Mouse (Mus musculus): ENCODE results near the gene Acadvl.
A peak's percentile ranks its signal among the peaks of the same experiment; 100 is the strongest.

Gene Acadvl

GRCm38 (mm10) chr11:70001865-70002264 is 13.3 kb downstream of the Acadvl start:
- DNase-seq (ENCODE audit: low read depth, low spot score) = no peak

DNA sequence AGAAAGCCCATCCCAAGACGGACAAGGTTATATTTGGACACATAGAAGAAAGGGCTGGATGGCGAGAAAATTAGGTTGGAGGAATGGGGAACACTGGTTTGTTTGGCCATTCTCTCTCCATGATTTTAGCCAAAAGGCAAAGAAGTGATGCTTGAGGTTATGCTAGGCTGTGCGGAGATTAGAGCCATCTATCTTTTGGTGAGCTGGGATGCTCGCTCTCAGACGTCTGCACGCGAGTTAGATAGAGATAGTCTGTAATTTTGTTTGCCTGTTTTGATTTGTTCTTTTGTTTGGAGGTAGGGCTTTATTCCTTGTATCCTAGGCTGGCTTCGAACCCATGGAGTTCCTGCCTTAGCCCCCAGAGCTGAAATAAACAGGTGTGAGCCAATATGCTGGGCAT is 14.1 kb downstream of the Acadvl start:
- no peak for DNase-seq (ENCODE audit: low read depth, low spot score)

DNA sequence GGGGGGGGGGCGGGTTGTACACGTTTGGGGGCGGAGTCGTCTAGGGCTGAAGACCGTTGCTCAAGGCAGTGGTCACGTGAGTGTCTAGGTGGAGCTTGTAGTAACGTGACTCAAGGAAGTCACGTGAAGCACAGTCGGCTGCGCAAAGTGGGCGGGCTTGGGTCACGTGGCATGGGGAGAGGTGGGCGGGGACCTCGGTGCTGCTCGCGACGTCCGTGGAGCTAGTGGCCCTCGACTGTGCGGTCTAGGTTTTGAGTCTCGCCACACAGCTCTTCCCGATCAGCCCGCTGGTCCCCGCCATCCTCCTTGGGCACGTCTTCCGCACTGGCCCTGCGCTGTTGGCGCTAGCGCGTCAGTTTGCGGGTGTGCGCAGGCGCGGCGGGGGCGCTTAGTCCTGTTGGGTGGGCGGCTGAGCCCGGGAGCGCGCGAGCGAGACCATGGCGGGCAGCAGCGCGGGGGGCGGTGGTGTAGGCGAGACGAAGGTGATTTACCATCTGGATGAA is 14.8 kb downstream of the Acadvl start, which contains the start of gene Dvl2:
Dvl2 (plus strand) TSS at position 200 of the 503 bp plus-strand sequence.
- DNase-seq (ENCODE audit: low read depth, low spot score) = peak; percentile 98

DNA sequence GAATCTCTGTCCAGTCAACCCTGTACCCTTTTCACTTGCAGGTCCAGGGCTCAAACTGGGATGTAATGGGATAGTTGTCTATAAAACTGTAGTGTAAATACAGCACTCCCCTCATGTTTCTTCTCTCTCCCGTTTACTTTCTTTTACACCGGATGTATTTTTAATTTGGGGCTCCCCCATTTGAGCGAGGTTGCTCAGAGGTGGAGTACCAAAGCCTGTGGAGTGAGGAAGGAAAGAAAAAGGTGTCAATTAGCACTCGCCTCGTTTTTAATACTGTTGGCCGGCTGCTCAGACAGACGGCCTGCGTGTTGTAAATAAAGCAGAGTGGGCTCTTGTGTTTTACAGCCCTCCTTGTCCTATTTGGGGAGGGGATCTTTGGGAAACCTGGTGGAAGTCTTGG is 15.5 kb downstream of the Acadvl start:
- no peak for DNase-seq (ENCODE audit: low read depth, low spot score)

GRCm38 (mm10) chr11:69998567-69999491 is 16.4 kb downstream of the Acadvl start:
- DNase-seq (ENCODE audit: low read depth, low spot score) = no peak

DNA sequence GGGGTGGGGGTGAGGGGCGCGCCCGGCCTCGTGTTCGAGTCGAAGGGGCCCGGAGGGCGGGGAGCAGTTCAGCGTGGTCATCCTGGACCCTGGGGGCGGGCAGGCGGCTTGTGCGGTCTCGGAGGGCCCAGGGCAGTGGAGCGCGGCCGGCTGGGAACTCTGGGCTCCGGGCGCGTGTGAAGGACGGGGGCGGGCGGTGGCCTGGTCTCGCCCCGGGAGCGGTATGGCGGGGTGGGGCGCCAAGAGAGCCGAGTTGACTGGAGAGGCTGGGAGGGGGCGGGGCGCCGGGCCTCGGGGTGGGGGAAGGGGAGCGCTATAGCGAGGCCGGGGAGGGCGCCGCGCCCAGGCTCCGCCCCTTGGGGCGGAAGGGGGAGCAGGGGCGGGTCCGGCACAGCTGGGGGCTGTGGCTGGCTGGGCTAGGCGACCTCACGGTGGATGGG is 18.1 kb downstream of the Acadvl start:
- peak; percentile 84 for DNase-seq (ENCODE audit: low read depth, low spot score)

DNA sequence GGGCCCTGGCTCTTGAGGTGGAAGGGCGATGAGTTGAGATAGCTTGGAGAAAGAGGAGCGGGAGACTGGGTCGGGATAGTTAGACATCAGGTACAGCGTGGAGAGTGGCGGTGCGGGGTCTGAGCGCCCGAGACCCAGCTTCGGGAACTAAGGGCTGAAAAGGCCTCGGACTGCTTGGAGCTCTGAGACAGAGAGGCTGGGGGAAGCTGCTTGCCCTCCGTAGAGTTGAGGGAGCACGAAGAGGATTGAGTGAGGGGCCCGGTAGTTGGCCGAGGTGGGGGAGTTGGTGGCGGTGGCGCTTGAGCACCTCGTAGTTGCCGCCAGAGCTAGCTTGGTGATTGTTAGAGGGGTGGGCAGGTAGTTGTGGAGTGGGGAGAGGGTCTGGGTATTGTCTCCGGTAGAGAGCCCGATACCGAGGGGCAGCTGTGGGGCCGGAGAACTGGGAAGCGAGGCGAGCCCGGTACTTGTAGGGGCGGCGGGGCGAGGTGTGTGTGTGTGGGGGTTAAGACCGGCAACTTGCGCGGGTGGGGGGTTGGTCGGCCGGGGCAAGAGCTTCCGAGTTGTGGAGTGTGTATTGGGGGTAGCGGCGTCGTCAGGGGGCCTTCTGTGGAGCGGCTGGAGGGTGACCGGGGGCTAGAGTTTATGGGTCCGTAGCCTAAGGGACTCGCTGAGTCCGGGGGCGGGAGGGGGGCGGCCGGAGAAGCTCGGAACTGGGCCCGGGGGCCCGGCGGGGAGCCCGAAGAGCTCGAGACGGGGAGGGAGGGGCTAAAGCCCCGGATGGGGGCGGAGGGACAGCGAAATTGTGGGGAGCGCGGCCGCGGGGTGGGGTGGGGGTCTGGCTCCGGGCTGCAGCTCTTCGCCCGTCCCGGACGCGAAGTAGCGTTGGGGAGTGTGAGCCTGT is 18.8 kb downstream of the Acadvl start:
- no peak for DNase-seq (ENCODE audit: low read depth, low spot score)

DNA sequence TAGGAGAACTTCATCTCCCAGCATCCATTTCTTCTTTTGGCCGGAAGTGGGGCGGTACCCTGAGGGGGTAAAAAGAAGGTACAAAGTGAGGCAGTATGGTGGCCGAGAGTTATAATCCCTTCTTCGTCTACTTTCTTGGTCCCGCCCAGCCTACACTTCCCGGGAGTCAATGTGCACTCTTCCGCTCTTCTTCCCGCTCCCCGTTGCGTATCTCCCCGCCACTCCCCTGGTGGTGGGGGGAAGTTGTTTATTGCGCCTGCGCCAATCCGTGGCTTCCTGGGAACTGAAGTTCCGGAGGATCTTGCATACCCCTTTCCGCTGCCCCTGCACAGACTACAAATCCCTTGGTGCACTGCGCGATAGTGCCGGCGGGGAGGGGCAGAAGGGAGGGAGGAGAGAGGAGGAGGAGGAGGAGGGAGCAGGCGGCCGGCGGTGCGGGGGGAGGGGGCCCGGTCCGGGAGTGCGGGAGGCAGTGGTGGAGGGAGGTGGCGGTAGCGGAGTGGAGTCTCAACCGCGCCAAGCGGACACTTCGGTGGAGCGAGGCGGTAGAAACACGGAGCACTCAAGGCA is 19.7 kb downstream of the Acadvl start, which contains the start of gene Phf23:
Phf23 (plus strand) TSS at position 387 of the 570 bp plus-strand sequence.
- peak; percentile 100 for DNase-seq (ENCODE audit: low read depth, low spot score)

GRCm38 (mm10) chr11:69994401-69995090 is 20.7 kb downstream of the Acadvl start:
- DNase-seq (ENCODE audit: low read depth, low spot score) = no peak

GRCm38 (mm10) chr11:69992932-69993331 is 22.3 kb downstream of the Acadvl start:
- no peak for DNase-seq (ENCODE audit: low read depth, low spot score)

DNA sequence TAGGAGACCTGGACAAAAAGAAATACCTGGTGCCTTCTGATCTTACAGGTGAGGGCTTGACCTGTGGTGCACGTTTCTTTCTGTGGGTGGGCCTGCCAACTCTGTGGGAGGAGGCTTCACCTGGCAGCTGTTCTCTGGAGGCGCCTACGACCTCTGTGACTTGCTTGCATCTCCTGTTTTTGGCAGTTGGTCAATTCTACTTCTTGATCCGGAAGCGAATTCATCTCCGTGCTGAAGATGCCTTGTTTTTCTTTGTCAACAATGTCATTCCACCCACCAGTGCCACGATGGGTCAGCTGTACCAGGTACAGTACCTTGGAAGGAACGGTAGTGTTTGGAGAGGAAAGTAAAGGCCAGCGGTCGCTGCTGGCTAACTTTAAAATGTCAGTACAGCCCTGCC is 22.8 kb downstream of the Acadvl start:
- no peak for DNase-seq (ENCODE audit: low read depth, low spot score)

DNA sequence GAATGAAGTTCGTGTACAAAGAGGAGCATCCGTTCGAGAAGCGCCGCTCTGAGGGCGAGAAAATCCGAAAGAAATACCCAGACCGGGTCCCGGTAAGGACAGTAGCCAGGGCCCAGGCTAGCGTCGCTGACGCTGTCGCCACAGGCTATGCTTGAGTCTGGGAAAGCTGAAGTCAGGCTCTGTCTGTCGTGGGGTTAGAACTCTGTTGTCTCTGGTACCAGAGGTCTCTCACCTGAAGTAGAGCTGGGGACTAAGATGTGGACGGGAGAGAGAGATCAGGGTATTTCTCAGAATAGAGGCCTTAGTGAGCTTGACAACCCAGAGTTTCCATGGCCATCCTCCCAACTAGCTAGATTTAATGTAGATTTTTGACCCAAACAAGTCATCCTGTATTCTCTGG is 23.5 kb downstream of the Acadvl start:
- DNase-seq (ENCODE audit: low read depth, low spot score) = no peak

- peak; percentile 97 for DNase-seq (ENCODE audit: low read depth, low spot score)
Observed at GRCm38 (mm10) chr11:69990850-69991691, 24.1 kb downstream of the Acadvl start, which contains the start of gene Gabarap. TSS of gene Gabarap (plus strand) at chr11:69991143.

DNA sequence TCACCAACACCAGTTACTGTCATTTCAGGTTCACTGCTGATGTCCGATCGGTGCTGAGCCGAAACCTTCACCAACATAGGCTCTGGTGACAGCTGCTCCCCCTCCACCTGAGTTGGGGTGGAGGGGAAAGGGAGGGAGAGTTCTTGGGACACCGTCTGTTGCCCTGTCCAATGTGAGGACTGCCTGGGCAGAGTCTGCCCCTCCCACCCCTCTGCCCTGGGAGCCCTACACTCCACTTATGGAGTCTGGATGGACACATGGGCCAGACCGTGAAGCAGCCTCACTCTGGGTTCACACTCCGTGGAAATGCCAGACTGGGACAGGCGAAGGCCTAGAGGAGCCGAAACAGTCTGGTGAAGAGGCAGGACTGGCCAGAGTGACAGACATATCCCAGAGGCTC is 25.3 kb downstream of the Acadvl start:
- DNase-seq (ENCODE audit: low read depth, low spot score) = no peak

DNA sequence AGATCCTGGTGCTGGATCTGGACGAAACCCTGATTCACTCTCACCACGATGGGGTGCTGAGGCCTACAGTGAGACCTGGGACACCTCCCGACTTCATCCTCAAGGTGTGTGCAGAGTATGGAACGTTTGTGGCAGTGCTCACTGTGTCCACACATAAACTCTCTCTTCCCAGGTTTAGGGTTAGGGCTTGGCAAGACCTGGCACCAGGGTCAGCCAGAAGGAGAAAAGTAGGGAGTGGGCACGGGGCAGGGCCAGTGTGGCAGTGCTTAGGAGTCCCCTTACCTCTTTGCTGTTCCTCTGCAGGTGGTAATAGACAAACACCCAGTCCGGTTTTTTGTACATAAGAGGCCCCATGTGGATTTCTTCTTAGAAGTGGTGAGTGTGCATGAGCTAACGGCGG is 30.8 kb downstream of the Acadvl start:
- DNase-seq (ENCODE audit: low read depth, low spot score) = no peak

DNA sequence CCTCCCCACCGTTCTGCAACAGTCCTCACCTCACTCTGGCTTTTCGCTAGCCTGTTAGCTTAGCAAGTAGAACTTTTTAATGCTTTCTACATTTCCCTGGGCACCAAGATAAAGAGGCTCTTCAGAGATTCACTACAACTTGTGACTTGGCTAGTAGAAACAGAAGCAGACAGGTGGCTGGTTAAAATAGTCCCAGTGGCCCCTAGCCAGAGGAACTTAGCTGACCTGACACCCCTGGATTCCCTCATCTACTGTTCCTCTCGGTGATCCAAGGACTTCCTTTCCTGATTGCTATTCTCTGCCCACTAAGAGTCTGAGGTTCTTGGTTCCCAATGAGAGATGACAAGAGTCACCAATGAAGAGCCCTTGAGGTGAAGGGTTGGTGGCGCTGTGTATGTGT is 31.8 kb downstream of the Acadvl start:
- DNase-seq (ENCODE audit: low read depth, low spot score) = peak; percentile 88

DNA sequence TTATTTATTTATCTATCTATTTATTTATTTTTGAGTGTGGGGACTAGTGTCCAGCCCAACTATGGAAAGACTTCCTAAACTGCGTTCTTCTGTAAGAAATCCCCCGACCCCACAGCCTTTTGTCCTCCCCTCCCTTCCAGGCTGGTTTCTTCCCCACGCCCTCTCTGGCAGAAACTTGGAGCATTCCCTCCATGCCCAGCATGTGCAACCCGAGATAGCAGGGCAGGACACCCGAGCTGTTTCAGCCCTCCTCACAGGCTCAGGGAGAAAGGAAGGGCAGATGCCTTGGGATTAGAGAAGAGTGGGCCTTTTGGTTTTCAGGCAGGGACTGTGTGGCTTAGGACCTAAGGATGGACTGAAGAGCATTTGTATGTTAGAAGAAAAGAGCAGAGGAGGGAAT is 32.3 kb downstream of the Acadvl start:
- DNase-seq (ENCODE audit: low read depth, low spot score) = peak; percentile 84

- DNase-seq (ENCODE audit: low read depth, low spot score) = no peak
Observed at GRCm38 (mm10) chr11:69982225-69982624, 33.0 kb downstream of the Acadvl start, which contains the start of gene Elp5. TSS of gene Elp5 (minus strand) at chr11:69982517.

- DNase-seq (ENCODE audit: low read depth, low spot score) = no peak
Observed at GRCm38 (mm10) chr11:69981141-69981762, 34.0 kb downstream of the Acadvl start, which contains the start of gene Ctdnep1. TSS of gene Ctdnep1 (plus strand) at chr11:69981156.

Measured in skeletal muscle tissue, adult 2 months (tissue).